Mouse (Mus musculus) small intestine, adult 2 months (tissue): Measurements from ENCODE around the gene Apoa5. TPM values are rescaled to one million over a fixed set of nuclear protein-coding genes. Genes with fewer than 3 reads are reported as not detected.

Source experiments
- H3K27ac ChIP-seq: fragments of 200-500 bp; 2 replicates; pipeline ENCODE4 v1.5.1; 2012; ENCODE audit warnings: low read depth, low read length, control low read depth, inconsistent platforms; ENCODE audit not compliant: insufficient read depth
- H3K27me3 ChIP-seq: fragments of 200-500 bp; 2 replicates; pipeline ENCODE4 v1.6.1; 2012; ENCODE audit warnings: mild to moderate bottlenecking, moderate library complexity, low read length, inconsistent platforms; ENCODE audit not compliant: control insufficient read depth, insufficient read depth
- H3K36me3 ChIP-seq: fragments of 200-500 bp; 2 replicates; pipeline ENCODE4 v1.6.1; 2012; ENCODE audit warnings: mild to moderate bottlenecking, low read length, control low read depth, inconsistent platforms; ENCODE audit not compliant: control insufficient read depth, insufficient read depth
- H3K4me1 ChIP-seq: fragments of 200-500 bp; 2 replicates; pipeline ENCODE4 v1.6.1; 2012; ENCODE audit warnings: low read length, inconsistent platforms, mixed read lengths; ENCODE audit not compliant: control insufficient read depth, insufficient read depth, insufficient read length
- H3K4me3 ChIP-seq: fragments of 200-500 bp; 2 replicates; pipeline ENCODE4 v1.5.1; 2012; ENCODE audit warnings: low read depth, mild to moderate bottlenecking, control low read depth, inconsistent platforms, low read length, moderate library complexity
- CTCF ChIP-seq: fragments of 200-500 bp; IDR thresholded peaks from 2 replicates; pipeline ENCODE4 v1.5.1; 2012; ENCODE audit warnings: low read depth, mild to moderate bottlenecking, control low read depth, inconsistent platforms, low read length, moderate library complexity, mixed read lengths; ENCODE audit not compliant: insufficient replicate concordance, insufficient read length; ENCODE audit errors: extremely low read depth
- POLR2A ChIP-seq: fragments of 200-500 bp; IDR thresholded peaks from 2 replicates; pipeline ENCODE4 v1.6.1; 2012; ENCODE audit warnings: low read depth, mild to moderate bottlenecking, control low read depth, inconsistent platforms, low read length, moderate library complexity
- WGBS: fragments of 180-500 bp; shearing (Covaris S2); methylation state at CpG from one replicate; pipeline ENCODE4 v1.1.7; 2018; 5-methylcytosine and 5-hydroxymethylcytosine counted together
- polyA plus RNA-seq: library from polyadenylated mRNA; depleted of rRNA; stranded (reverse); fragments of >200 nt; gene quantifications from 2 replicates; pipeline ENCODE4 v1.2.3, GENCODE M21; 2012

The Apoa5 gene
- polyA plus RNA-seq, 1 experiment, result 1.1 TPM

- no peaks in the 10 kb centered on the region for H3K27me3 ChIP-seq
- peaks cover 36% of the 10 kb centered on the region for H3K36me3 ChIP-seq
- TF ChIP-seq POLR2A (no peak), CTCF (no peak)
- no peak overlapping the region for H3K27ac ChIP-seq
- no peaks in the 10 kb centered on the region for H3K4me1 ChIP-seq
- 88% methylated on average over 4 of the region's 4 CpGs for WGBS
- no peak overlapping the region for H3K4me3 ChIP-seq
These were observed 29.9 kb downstream of the Apoa5 start for GRCm38 (mm10) chr9:46298381-46298780.

GRCm38 (mm10) chr9:46302142-46302541 is 33.7 kb downstream of the Apoa5 start:
- Histone ChIP-seq H3K27ac (no peak overlapping the region), H3K4me1 (no peaks in the 10 kb centered on the region), H3K36me3 (peaks cover 19% of the 10 kb centered on the region), H3K4me3 (no peak overlapping the region), H3K27me3 (no peaks in the 10 kb centered on the region)
- 7% methylated on average over 2 of the region's 2 CpGs for WGBS
- TF ChIP-seq POLR2A (no peak), CTCF (peak; percentile 81; the same call in 1 of the 2 replicates)

GRCm38 (mm10) chr9:46309121-46309520 is 40.7 kb downstream of the Apoa5 start:
- H3K27me3 ChIP-seq, result no peaks in the 10 kb centered on the region
- H3K27ac ChIP-seq, result no peak overlapping the region
- no peaks in the 10 kb centered on the region for H3K4me1 ChIP-seq
- peak; percentile 63; the same call in 1 of the 2 replicates for TF ChIP-seq CTCF
- TF ChIP-seq POLR2A, result no peak
- H3K36me3 ChIP-seq, result no peaks in the 10 kb centered on the region
- 14% methylated on average over 7 of the region's 7 CpGs for WGBS
- H3K4me3 ChIP-seq, result no peak overlapping the region

GRCm38 (mm10) chr9:46314507-46314906 is 46.1 kb downstream of the Apoa5 start:
- no peak overlapping the region for H3K27ac ChIP-seq
- H3K4me1 ChIP-seq, result no peaks in the 10 kb centered on the region
- H3K36me3 ChIP-seq, result no peaks in the 10 kb centered on the region
- WGBS, result 15% methylated on average over 4 of the region's 4 CpGs
- no peak overlapping the region for H3K4me3 ChIP-seq
- TF ChIP-seq CTCF, result peak; percentile 88
- TF ChIP-seq POLR2A, result no peak
- H3K27me3 ChIP-seq, result no peaks in the 10 kb centered on the region

- TF ChIP-seq CTCF (no peak), POLR2A (no peak)
- no peaks in the 10 kb centered on the region for H3K4me1 ChIP-seq
- 43% methylated on average over 2 of the region's 2 CpGs for WGBS
- no peaks in the 10 kb centered on the region for H3K36me3 ChIP-seq
- no peak overlapping the region for H3K27ac ChIP-seq
- no peaks in the 10 kb centered on the region for H3K27me3 ChIP-seq
- no peak overlapping the region for H3K4me3 ChIP-seq
These were observed 46.5 kb downstream of the Apoa5 start for GRCm38 (mm10) chr9:46314921-46315320.

- 65% methylated on average over 11 of the region's 11 CpGs for WGBS
- H3K27ac ChIP-seq, result no peak overlapping the region
- H3K4me1 ChIP-seq, result no peaks in the 10 kb centered on the region
- TF ChIP-seq CTCF, result no peak
- TF ChIP-seq POLR2A, result no peak
- no peaks in the 10 kb centered on the region for H3K27me3 ChIP-seq
- H3K36me3 ChIP-seq, result no peaks in the 10 kb centered on the region
- H3K4me3 ChIP-seq, result no peak overlapping the region
These were observed 47.5 kb downstream of the Apoa5 start for GRCm38 (mm10) chr9:46315807-46316365.

- Histone ChIP-seq H3K4me1 (no peaks in the 10 kb centered on the region), H3K27me3 (no peaks in the 10 kb centered on the region), H3K4me3 (no peak overlapping the region), H3K27ac (no peak overlapping the region), H3K36me3 (no peaks in the 10 kb centered on the region)
- 40% methylated on average over 5 of the region's 5 CpGs for WGBS
- no peak for TF ChIP-seq POLR2A
- no peak for TF ChIP-seq CTCF
These were observed 48.0 kb downstream of the Apoa5 start for GRCm38 (mm10) chr9:46316388-46316787.
